8 mouse cellular contexts compared by ENCODE assay signal in genomic region chr12:99966116-99966770, GRCm38 (mm10). TPM values are rescaled to one million over a fixed set of nuclear protein-coding genes. Genes with fewer than 3 reads are reported as not detected.
DNase-seq lines count a peak whose midpoint lies in the region; ATAC-seq and TF ChIP-seq lines count a peak whose summit lies in the region.

No protein-coding gene starts in this region.

- no peak for TF ChIP-seq POLR2A in embryonic fibroblast, embryonic 13.5 days (IDR thresholded peaks at IDR 0.05; ENCODE audit: low read depth, low read length)
- no peak for TF ChIP-seq POLR2A in myocyte (IDR thresholded peaks at IDR 0.05; ENCODE audit: insufficient read length, low read depth)

- H3K27ac ChIP-seq in lung, embryonic 14.5 days (ENCODE audit: low read depth), result no peak overlapping the region
- no peak overlapping the region for H3K27ac ChIP-seq in embryonic fibroblast, embryonic 13.5 days (ENCODE audit: insufficient read depth, low read length)
- H3K27ac ChIP-seq in intestine, embryonic 15.5 days, result no peak overlapping the region

- no peak for TF ChIP-seq CTCF in lung, embryonic 14.5 days (IDR thresholded peaks at IDR 0.05; ENCODE audit: low read depth)
- no peak for TF ChIP-seq CTCF in embryonic fibroblast, embryonic 13.5 days (IDR thresholded peaks at IDR 0.05; ENCODE audit: borderline replicate concordance, insufficient read depth, low read length)

- H3K9me3 ChIP-seq in lung, embryonic 14.5 days (ENCODE audit: low read depth, low read length), result no peaks in the 10 kb centered on the region
- H3K9me3 ChIP-seq in intestine, embryonic 15.5 days, result no peaks in the 10 kb centered on the region

- 5% methylated on average over 25 of the region's 25 CpGs for WGBS in lung, embryonic 14.5 days
- 5% methylated on average over 25 of the region's 25 CpGs for WGBS in intestine, embryonic 15.5 days

- peak overlapping the region; percentile 28 for H3ac ChIP-seq in myocyte (ENCODE audit: control insufficient read depth, insufficient read length)

- peak overlapping the region; percentile 86 for H3K4me2 ChIP-seq in lung, embryonic 14.5 days
- peak overlapping the region; percentile 98 for H3K4me2 ChIP-seq in intestine, embryonic 15.5 days (replicated peaks)
- H3K4me2 ChIP-seq in myocyte (ENCODE audit: low read depth), result peak overlapping the region; percentile 65

- H3K79me2 ChIP-seq in myocyte (ENCODE audit: control insufficient read depth, insufficient read depth), result no peaks in the 10 kb centered on the region

- peaks cover 64% of the 10 kb centered on the region for H3K27me3 ChIP-seq in lung, embryonic 14.5 days (ENCODE audit: insufficient read depth, low read length)
- H3K27me3 ChIP-seq in intestine, embryonic 15.5 days (replicated peaks), result peaks cover 66% of the 10 kb centered on the region
- H3K27me3 ChIP-seq in myocyte (ENCODE audit: control insufficient read depth, insufficient read depth, insufficient read length), result peaks cover 55% of the 10 kb centered on the region

- DNase-seq in lung, embryonic 14.5 days, result peak; percentile 43
- DNase-seq in lung, adult 18-20 months, result no peak
- no peak for DNase-seq in thymus, adult 18-20 months
- no peak for DNase-seq in adrenal gland, postnatal 25 days
- DNase-seq in layer of hippocampus, adult 9-11 months, result no peak

- peaks cover 10% of the 10 kb centered on the region; the same call in 1 of the 2 replicates for H3K4me1 ChIP-seq in lung, embryonic 14.5 days (ENCODE audit: insufficient read depth)
- 0 out of 2 replicates have a peak, but pooled peaks cover 3% of the 10 kb centered on the region for H3K4me1 ChIP-seq in embryonic fibroblast, embryonic 13.5 days (ENCODE audit: control insufficient read depth, insufficient read depth, low read length)
- peaks cover 26% of the 10 kb centered on the region for H3K4me1 ChIP-seq in intestine, embryonic 15.5 days (replicated peaks)

- peak overlapping the region; percentile 56 for H3K9ac ChIP-seq in lung, embryonic 14.5 days
- H3K9ac ChIP-seq in intestine, embryonic 15.5 days, result peak overlapping the region; percentile 34; the same call in 1 of the 2 replicates

- H3K36me3 ChIP-seq in lung, embryonic 14.5 days (ENCODE audit: insufficient read depth), result no peaks in the 10 kb centered on the region
- H3K36me3 ChIP-seq in intestine, embryonic 15.5 days, result no peaks in the 10 kb centered on the region
- H3K36me3 ChIP-seq in myocyte (ENCODE audit: control insufficient read depth, insufficient read depth), result no peaks in the 10 kb centered on the region

- no peak for ATAC-seq in lung, embryonic 14.5 days (ENCODE audit: insufficient read depth)
- ATAC-seq in intestine, embryonic 15.5 days, result peak; percentile 9; the same call in 1 of the 2 replicates

- peak overlapping the region; percentile 49 for H3K4me3 ChIP-seq in lung, embryonic 14.5 days (ENCODE audit: low read depth, low read length)
- H3K4me3 ChIP-seq in embryonic fibroblast, embryonic 13.5 days (ENCODE audit: insufficient read depth, low read length), result peak overlapping the region; percentile 40; the same call in 1 of the 2 replicates
- H3K4me3 ChIP-seq in intestine, embryonic 15.5 days (replicated peaks), result peak overlapping the region; percentile 51
- H3K4me3 ChIP-seq in myocyte, result peak overlapping the region; percentile 9

TF ChIP-seq in myocyte, 11 proteins besides CTCF, POLR2A, EP300 and RAD21:
- TF ChIP-seq E2F4 (IDR thresholded peaks at IDR 0.05; ENCODE audit: insufficient read depth), result no peak
- peak; percentile 44 for TF ChIP-seq TCF12 (IDR thresholded peaks at IDR 0.05; ENCODE audit: insufficient read depth, poor library complexity, severe bottlenecking)
- peak in 2 of 3 experiments; percentile 48 to 51 for TF ChIP-seq MYOG (IDR thresholded peaks at IDR 0.05; ENCODE audit: control insufficient read depth in 1 of 3, insufficient read depth in 1 of 3, insufficient read length in 2 of 3, low read depth in 2 of 3)
- no peak for TF ChIP-seq MAX (IDR thresholded peaks at IDR 0.05; ENCODE audit: low read depth)
- TF ChIP-seq CEBPB (IDR thresholded peaks at IDR 0.05; ENCODE audit: insufficient read depth, poor library complexity, severe bottlenecking), result no peak

RNA-seq across cellular contexts. Expression of gene Kcnk13, which starts 1.9 kb away (rescaled TPM):
- polyA plus RNA-seq in lung, embryonic 14.5 days (2014; fragmentation: Nextera tagmentation; extraction: Ambion mirVana), result 2.7 and 3.6 TPM in 2 replicates
- not detected in 2 replicates for polyA plus RNA-seq in embryonic fibroblast, embryonic 13.5 days (2011; ENCODE audit: insufficient read length, low read depth, missing spikeins)
- 0.53 and 0.72 TPM in 2 replicates for polyA plus RNA-seq in intestine, embryonic 15.5 days (2015; fragmentation: Nextera tagmentation; extraction: Ambion mirVana)
- polyA plus RNA-seq in myocyte (2012; fragmentation: generic; extraction: Trizol), result 1.8 TPM
- 0.57 and 0.76 TPM in 2 replicates for total RNA-seq in adrenal gland, postnatal 25 days (2021)
